Mouse (Mus musculus): ENCODE measurements around the gene Ildr1. TPM values are rescaled to one million over a fixed set of nuclear protein-coding genes. Genes with fewer than 3 reads are reported as not detected.

Gene Ildr1
- polyA plus RNA-seq, 1 experiment: not detected

DNA sequence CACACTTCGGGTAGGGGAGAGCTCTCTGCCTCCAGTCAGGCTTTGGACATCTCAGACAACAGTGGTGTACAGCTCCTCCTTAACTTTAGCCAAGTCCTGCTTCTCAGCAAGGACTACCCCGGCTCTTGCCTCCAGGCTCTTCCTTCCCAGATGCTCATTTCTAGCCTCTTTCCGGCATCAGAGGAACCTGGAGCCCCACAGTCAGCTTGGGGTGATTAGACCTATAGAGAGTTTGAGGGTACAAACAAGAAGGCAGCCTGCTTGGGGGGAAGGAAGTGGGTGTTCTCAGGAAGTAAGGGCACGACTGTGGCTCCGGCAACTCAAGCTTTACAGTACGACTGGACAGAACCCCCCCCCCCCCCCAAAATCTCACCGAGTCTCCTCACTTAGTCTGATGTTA, 15.0 kb downstream of the Ildr1 start:
- Histone ChIP-seq H3ac (ENCODE audit: control insufficient read depth, insufficient read length) (no peak overlapping the region), H3K4me2 (ENCODE audit: low read depth) (no peak overlapping the region), H3K4me3 (no peak overlapping the region), H3K79me2 (ENCODE audit: control insufficient read depth, insufficient read depth) (no peaks in the 10 kb centered on the region), H3K27me3 (ENCODE audit: control insufficient read depth, insufficient read depth, insufficient read length) (no peaks in the 10 kb centered on the region), H3K36me3 (ENCODE audit: control insufficient read depth, insufficient read depth) (no peaks in the 10 kb centered on the region)
- TF ChIP-seq MYOD1 (IDR thresholded peaks at IDR 0.05; ENCODE audit: control insufficient read depth in 1 of 3, insufficient read length in 2 of 3, low read depth in 2 of 3) (no peak), REST (IDR thresholded peaks at IDR 0.05; ENCODE audit: insufficient read depth, insufficient read length) (no peak), TCF12 (IDR thresholded peaks at IDR 0.05; ENCODE audit: insufficient read depth, poor library complexity, severe bottlenecking) (no peak), E2F4 (IDR thresholded peaks at IDR 0.05; ENCODE audit: insufficient read depth) (no peak), CEBPB (IDR thresholded peaks at IDR 0.05; ENCODE audit: insufficient read depth, poor library complexity, severe bottlenecking) (no peak), SRF (IDR thresholded peaks at IDR 0.05; ENCODE audit: control insufficient read depth, insufficient read length, low read depth) (no peak), MAX (IDR thresholded peaks at IDR 0.05; ENCODE audit: low read depth) (no peak), MYOG (IDR thresholded peaks at IDR 0.05; ENCODE audit: control insufficient read depth in 1 of 3, insufficient read depth in 1 of 3, insufficient read length in 2 of 3, low read depth in 2 of 3) (no peak)

- no peak for TF ChIP-seq MAX (IDR thresholded peaks at IDR 0.05; ENCODE audit: low read depth)
- no peak for TF ChIP-seq E2F4 (IDR thresholded peaks at IDR 0.05; ENCODE audit: insufficient read depth)
- no peak for TF ChIP-seq TCF3 (IDR thresholded peaks at IDR 0.05; ENCODE audit: insufficient read length, low read depth)
- TF ChIP-seq POLR2A (IDR thresholded peaks at IDR 0.05; ENCODE audit: insufficient read length, low read depth): no peak
- Histone ChIP-seq H3K79me2 (ENCODE audit: control insufficient read depth, insufficient read depth) (no peaks in the 10 kb centered on the region), H3ac (ENCODE audit: control insufficient read depth, insufficient read length) (no peak overlapping the region), H3K36me3 (ENCODE audit: control insufficient read depth, insufficient read depth) (no peaks in the 10 kb centered on the region), H3K4me2 (ENCODE audit: low read depth) (no peak overlapping the region), H3K27me3 (ENCODE audit: control insufficient read depth, insufficient read depth, insufficient read length) (no peaks in the 10 kb centered on the region), H3K4me3 (no peak overlapping the region)
These were observed 15.6 kb downstream of the Ildr1 start for GRCm38 (mm10) chr16:36709405-36709804.

DNA sequence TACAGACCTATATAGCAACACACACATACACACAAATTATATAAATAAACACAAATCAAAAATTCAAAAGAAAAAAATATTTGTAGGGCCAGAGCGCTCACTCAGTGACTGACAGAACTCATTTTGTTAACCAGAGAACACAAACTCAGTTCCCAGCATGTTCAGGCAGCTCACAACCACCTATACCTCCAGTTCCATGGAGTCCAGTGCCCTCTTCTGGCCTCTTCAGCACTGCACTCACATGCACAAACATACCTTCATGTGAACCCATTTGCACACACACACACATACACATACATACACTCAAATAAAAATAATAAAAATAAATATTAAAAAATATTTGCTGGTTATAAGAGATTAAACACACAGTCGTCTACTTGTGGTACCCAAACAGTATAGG, 17.0 kb downstream of the Ildr1 start:
- TF ChIP-seq CEBPB (IDR thresholded peaks at IDR 0.05; ENCODE audit: insufficient read depth, poor library complexity, severe bottlenecking) (no peak), USF1 (IDR thresholded peaks at IDR 0.05; ENCODE audit: low read depth) (no peak), SRF (IDR thresholded peaks at IDR 0.05; ENCODE audit: control insufficient read depth, insufficient read length, low read depth) (no peak), MAX (IDR thresholded peaks at IDR 0.05; ENCODE audit: low read depth) (no peak), TCF12 (IDR thresholded peaks at IDR 0.05; ENCODE audit: insufficient read depth, poor library complexity, severe bottlenecking) (no peak)
- Histone ChIP-seq H3K27me3 (ENCODE audit: control insufficient read depth, insufficient read depth, insufficient read length) (no peaks in the 10 kb centered on the region), H3K36me3 (ENCODE audit: control insufficient read depth, insufficient read depth) (no peaks in the 10 kb centered on the region), H3K79me2 (ENCODE audit: control insufficient read depth, insufficient read depth) (no peaks in the 10 kb centered on the region), H3K4me3 (no peak overlapping the region), H3K4me2 (ENCODE audit: low read depth) (no peak overlapping the region), H3ac (ENCODE audit: control insufficient read depth, insufficient read length) (no peak overlapping the region)

- Histone ChIP-seq H3K27me3 (ENCODE audit: control insufficient read depth, insufficient read depth, insufficient read length) (no peaks in the 10 kb centered on the region), H3K79me2 (ENCODE audit: control insufficient read depth, insufficient read depth) (no peaks in the 10 kb centered on the region), H3K36me3 (ENCODE audit: control insufficient read depth, insufficient read depth) (no peaks in the 10 kb centered on the region), H3K4me3 (no peak overlapping the region), H3ac (ENCODE audit: control insufficient read depth, insufficient read length) (no peak overlapping the region), H3K4me2 (ENCODE audit: low read depth) (no peak overlapping the region)
- no peak for TF ChIP-seq MYOG (IDR thresholded peaks at IDR 0.05; ENCODE audit: control insufficient read depth in 1 of 3, insufficient read depth in 1 of 3, insufficient read length in 2 of 3, low read depth in 2 of 3)
- no peak for TF ChIP-seq TCF12 (IDR thresholded peaks at IDR 0.05; ENCODE audit: insufficient read depth, poor library complexity, severe bottlenecking)
- no peak for TF ChIP-seq USF1 (IDR thresholded peaks at IDR 0.05; ENCODE audit: low read depth)
- no peak for TF ChIP-seq TCF3 (IDR thresholded peaks at IDR 0.05; ENCODE audit: insufficient read length, low read depth)
- TF ChIP-seq CEBPB (IDR thresholded peaks at IDR 0.05; ENCODE audit: insufficient read depth, poor library complexity, severe bottlenecking): no peak
These were observed 18.0 kb downstream of the Ildr1 start for GRCm38 (mm10) chr16:36711760-36712159.

- Histone ChIP-seq H3ac (ENCODE audit: control insufficient read depth, insufficient read length) (no peak overlapping the region), H3K4me2 (ENCODE audit: low read depth) (no peak overlapping the region), H3K4me3 (no peak overlapping the region), H3K27me3 (ENCODE audit: control insufficient read depth, insufficient read depth, insufficient read length) (no peaks in the 10 kb centered on the region), H3K79me2 (ENCODE audit: control insufficient read depth, insufficient read depth) (no peaks in the 10 kb centered on the region), H3K36me3 (ENCODE audit: control insufficient read depth, insufficient read depth) (no peaks in the 10 kb centered on the region)
- no peak for TF ChIP-seq E2F4 (IDR thresholded peaks at IDR 0.05; ENCODE audit: insufficient read depth)
- no peak for TF ChIP-seq TCF12 (IDR thresholded peaks at IDR 0.05; ENCODE audit: insufficient read depth, poor library complexity, severe bottlenecking)
- TF ChIP-seq REST (IDR thresholded peaks at IDR 0.05; ENCODE audit: insufficient read depth, insufficient read length): no peak
- no peak for TF ChIP-seq USF1 (IDR thresholded peaks at IDR 0.05; ENCODE audit: low read depth)
- no peak for TF ChIP-seq MYOG (IDR thresholded peaks at IDR 0.05; ENCODE audit: control insufficient read depth in 1 of 3, insufficient read depth in 1 of 3, insufficient read length in 2 of 3, low read depth in 2 of 3)
These were observed 23.7 kb downstream of the Ildr1 start for GRCm38 (mm10) chr16:36717481-36717880.

- Histone ChIP-seq H3K36me3 (ENCODE audit: control insufficient read depth, insufficient read depth) (no peaks in the 10 kb centered on the region), H3K4me2 (ENCODE audit: low read depth) (no peak overlapping the region), H3ac (ENCODE audit: control insufficient read depth, insufficient read length) (no peak overlapping the region), H3K4me3 (no peak overlapping the region), H3K27me3 (ENCODE audit: control insufficient read depth, insufficient read depth, insufficient read length) (no peaks in the 10 kb centered on the region), H3K79me2 (ENCODE audit: control insufficient read depth, insufficient read depth) (no peaks in the 10 kb centered on the region)
- TF ChIP-seq POLR2AphosphoS2 (IDR thresholded peaks at IDR 0.05; ENCODE audit: insufficient read length, low read depth) (no peak), MAX (IDR thresholded peaks at IDR 0.05; ENCODE audit: low read depth) (no peak), TCF12 (IDR thresholded peaks at IDR 0.05; ENCODE audit: insufficient read depth, poor library complexity, severe bottlenecking) (no peak), CEBPB (IDR thresholded peaks at IDR 0.05; ENCODE audit: insufficient read depth, poor library complexity, severe bottlenecking) (no peak), REST (IDR thresholded peaks at IDR 0.05; ENCODE audit: insufficient read depth, insufficient read length) (no peak), TCF3 (IDR thresholded peaks at IDR 0.05; ENCODE audit: insufficient read length, low read depth) (no peak), POLR2A (IDR thresholded peaks at IDR 0.05; ENCODE audit: insufficient read length, low read depth) (no peak), MYOG (IDR thresholded peaks at IDR 0.05; ENCODE audit: control insufficient read depth in 1 of 3, insufficient read depth in 1 of 3, insufficient read length in 2 of 3, low read depth in 2 of 3) (no peak), E2F4 (IDR thresholded peaks at IDR 0.05; ENCODE audit: insufficient read depth) (no peak), SRF (IDR thresholded peaks at IDR 0.05; ENCODE audit: control insufficient read depth, insufficient read length, low read depth) (no peak), USF1 (IDR thresholded peaks at IDR 0.05; ENCODE audit: low read depth) (no peak), MYOD1 (IDR thresholded peaks at IDR 0.05; ENCODE audit: control insufficient read depth in 1 of 3, insufficient read length in 2 of 3, low read depth in 2 of 3) (no peak)
These were observed 24.9 kb downstream of the Ildr1 start for GRCm38 (mm10) chr16:36718637-36719036.

Data from myocyte (in vitro differentiated cells).